Mouse (Mus musculus) large intestine, adult 2 months (tissue): ENCODE data around the gene Tpt1. TPM values are rescaled to one million over a fixed set of nuclear protein-coding genes. Genes with fewer than 3 reads are reported as not detected.
"Not testable (repeated sequence)": the region's sequence is repeated elsewhere in the genome, so short reads cannot be mapped to it uniquely, and the experiment has no call there.

ENCODE experiments used
- DNase-seq: peaks from one replicate; pipeline ENCODE4 v3.0.0-alpha.2; 2012; ENCODE audit warnings: low read depth, low spot score
- WGBS: fragments of 180-500 bp; shearing (Covaris S2); methylation state at CpG from one replicate; pipeline ENCODE4 v1.1.7; 2018; 5-methylcytosine and 5-hydroxymethylcytosine counted together
- polyA plus RNA-seq: library from polyadenylated mRNA; depleted of rRNA; stranded (reverse); fragments of >200 nt; gene quantifications from 2 replicates; pipeline ENCODE4 v1.2.3, GENCODE M21; 2012; rRNA removed

Tpt1 gene
- polyA plus RNA-seq, result 1,475 and 1,792 TPM in 2 replicates

DNA sequence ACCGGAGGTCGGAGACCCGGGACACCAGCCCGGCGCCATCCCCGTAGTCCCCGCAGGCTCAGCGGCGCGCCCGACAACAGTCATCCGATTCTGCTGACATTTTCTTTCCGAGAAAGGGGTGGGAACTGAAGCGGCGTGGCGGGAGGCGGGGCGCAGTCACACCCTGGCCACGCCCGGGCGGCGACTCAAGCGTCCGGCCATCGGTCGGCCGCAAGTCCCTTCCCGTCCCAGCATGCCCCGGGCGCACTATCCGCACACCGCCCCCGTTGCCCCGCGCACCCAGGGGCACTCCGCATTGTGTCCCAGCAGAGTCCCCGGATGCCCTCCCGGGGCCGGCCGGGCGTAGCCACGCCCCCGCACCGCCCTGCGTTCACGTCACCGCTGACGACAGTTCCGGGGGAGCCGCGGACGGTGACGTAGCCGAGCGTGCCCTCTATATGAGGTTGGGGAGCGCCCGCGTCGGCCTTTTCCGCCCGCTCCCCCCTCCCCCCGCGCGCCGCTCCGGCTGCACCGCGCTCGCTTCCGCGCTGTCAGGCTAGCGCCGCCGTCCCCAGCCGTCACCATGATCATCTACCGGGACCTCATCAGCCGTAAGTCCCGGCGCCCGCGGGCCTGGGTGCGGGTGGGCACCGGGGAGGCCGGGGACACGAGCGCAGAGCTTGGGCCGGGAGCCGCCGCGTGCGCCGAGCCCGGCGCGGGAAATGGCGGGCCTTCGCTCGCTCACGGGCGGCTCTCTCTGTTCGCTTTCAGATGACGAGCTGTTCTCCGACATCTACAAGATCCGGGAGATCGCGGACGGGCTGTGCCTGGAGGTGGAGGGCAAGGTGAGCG, at the start of gene Tpt1:
Tpt1 (plus strand) TSS at position 227 of the 831 bp plus-strand sequence.
- under 1% methylated on average over 105 of the region's 108 CpGs for WGBS
- peak; percentile 93 for DNase-seq

DNA sequence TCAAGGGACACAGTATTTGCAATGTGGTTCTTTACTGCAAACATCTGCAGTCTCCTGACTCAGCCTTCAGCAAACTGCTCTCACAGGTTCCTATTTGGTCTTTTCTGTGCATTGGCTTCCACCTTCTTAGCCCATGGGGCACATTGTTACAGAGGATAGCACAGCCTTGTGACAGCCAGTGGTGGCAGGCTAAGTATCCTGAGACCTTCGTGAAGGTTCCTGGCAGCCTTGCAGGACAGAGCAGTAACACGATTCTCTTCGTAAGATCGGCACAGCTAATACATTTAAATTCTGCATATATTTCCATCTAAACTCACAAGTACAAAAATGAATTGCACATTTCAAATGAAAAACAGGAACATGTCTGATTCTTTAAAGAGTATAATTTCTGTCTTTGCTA, 49.0 kb upstream of the Tpt1 start:
- WGBS, result 91% methylated on average over 4 of the region's 4 CpGs
- DNase-seq, result no peak

DNA sequence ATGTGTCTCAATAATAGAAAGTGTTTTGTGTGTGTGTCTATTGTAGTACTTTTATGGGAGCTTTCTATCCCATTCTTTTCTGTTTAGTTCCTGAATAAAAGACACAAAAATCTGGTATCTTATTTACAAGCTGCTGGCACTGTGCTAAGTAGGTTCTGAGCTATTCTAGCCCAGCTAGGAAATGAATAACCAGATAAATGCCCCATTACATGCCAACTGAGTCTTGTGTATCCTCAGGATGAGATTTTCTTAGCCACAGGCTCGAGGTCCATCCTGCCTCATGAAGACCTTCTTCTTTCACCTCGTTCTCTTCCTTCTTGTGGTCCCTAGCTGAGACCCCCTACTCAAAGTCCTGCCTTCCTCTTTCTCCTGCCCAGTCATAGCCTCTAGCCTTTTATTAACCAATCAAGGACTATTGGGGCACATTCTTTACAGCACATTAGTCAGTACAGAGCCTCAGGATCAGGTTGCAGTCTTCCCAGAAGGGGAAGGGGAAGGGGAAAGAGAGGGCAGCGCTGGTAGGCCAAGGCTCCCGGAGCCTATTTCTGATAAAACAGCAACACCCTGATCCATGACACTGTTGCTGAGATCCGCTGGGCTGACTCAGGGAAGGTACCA, 47.0 kb upstream of the Tpt1 start:
- DNase-seq, result no peak
- WGBS, result 49% methylated on average over 5 of the region's 5 CpGs

DNA sequence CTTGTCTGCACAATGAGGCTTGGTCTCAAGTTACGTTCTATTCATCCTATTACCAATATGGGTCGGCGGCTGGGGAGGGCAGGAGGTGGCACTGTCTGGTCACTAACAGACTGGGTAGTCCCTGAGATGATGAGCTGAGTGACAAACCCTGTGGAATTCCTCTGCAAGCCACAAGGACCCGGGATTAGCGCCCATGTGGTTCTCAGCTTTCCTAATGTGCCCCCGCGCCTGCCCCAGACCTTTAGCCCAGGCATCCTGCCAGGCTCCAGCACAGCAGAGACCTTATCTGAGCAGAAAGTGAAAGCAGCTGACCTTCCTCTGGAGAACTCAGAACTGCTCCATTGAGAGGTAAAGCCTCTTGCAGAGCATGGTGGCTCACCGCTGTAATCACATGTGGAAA, 37.1 kb upstream of the Tpt1 start:
- DNase-seq, result no peak
- 52% methylated on average over 8 of the region's 8 CpGs for WGBS

DNA sequence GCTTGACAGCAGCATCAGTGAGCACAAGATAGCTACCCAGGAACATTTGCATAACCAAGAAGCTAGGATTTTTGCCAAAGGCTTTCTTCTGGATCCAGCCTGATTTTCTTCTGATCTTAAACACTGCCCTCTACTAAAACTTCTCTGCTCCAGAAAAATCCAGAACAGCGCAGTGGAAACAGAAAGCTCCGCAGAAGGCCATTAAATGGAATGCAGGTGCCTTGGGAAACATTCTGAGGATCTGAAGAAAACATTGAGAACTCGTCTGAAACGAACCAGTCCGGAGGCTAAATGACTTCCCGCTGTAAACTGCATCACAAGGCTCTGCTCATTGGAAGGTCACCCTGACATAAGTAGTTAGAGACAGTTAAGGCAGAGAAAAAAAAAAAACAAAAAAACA, 35.0 kb upstream of the Tpt1 start:
- 75% methylated on average over 6 of the region's 6 CpGs for WGBS
- DNase-seq, result no peak

DNA sequence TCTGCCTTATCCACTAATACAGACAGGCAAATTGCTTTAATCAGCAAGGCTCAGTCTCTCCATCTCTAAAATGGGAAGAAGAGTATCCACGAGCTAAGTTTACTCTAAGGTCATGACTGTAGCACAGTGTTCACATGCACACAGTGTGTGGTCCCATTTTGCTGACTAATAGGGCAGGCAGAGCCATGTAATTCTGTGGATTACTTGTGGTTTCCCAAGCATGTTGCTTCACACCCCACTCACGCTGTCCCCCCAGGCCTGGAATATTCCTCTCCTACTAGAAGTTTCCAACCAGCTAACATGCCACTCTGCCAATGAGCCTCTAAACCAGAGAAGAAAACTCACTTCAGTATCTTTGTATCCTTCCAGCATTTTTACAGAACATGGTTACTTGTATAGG, 26.4 kb upstream of the Tpt1 start:
- WGBS, result 79% methylated on average over 2 of the region's 2 CpGs

DNA sequence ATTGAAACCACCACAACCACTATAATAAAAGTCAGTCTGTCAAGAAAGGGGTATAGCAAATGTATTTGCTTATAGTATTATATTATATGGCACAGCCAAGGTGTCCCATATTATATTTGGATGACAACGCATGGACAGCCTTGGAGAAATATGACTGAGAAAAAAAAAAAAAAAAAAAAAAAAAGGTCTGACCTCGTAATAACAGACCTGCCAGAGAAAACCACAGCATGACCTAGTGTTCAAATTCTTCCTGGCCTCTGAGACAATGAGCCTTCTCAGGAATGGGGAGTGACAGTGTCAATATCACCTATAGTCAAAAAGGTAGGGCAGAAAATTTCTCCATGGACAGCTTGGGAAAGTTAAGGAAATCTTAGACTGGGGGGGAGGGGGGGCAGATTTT, 25.6 kb upstream of the Tpt1 start:
- WGBS, result 33% methylated on average over 2 of the region's 2 CpGs
- DNase-seq, result no peak

More for the DNA sequence above, 26.4 kb upstream of the Tpt1 start:
- no peak for DNase-seq

DNA sequence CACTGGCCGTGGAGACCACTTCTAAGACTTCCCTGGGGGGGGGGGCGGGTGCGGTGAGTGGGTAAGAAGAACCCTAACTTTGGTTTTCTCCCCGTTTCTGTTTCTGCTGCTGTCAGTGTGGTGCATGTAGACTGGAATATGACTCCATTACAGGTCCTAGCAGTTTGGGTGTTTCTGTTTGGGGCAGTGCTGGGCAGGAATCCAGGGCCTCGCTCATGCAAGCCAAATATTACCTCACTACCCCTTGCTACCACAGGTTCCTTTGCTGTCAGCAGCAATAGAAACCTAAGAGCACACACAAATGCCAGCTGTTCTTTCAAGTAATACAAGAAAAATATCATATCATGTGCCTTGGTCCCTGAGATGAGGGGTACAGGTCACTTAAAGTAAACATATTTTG, 24.9 kb upstream of the Tpt1 start:
- DNase-seq, result no peak
- 49% methylated on average over 5 of the region's 5 CpGs for WGBS

DNA sequence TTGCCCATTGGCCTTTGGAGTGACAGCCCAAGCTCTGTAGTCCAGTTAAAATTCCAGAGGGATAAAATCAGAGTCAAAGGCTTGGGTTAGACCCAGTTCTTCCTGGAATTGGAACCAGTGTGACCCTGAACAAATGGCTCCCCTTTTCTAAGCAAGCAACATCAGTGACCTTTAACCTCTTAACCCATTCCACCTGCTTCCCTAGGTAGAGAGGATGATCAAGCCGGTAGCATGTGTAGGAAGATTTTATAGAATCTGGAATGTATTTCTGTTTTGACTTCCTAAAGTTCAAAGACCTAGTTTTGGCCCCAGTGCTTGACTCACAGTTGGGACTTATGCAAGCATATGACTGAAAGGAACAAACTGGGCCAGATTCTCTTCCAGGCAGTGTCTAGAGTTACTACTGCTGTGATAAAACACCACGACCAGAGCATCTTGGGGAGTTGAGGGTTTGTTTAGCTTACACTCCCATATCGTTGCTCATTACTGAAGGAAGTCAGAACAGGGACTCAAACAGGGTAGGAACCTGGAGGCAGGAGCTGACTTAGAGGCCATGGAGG, 18.0 kb upstream of the Tpt1 start:
- 49% methylated on average over 3 of the region's 3 CpGs for WGBS
- no peak for DNase-seq

DNA sequence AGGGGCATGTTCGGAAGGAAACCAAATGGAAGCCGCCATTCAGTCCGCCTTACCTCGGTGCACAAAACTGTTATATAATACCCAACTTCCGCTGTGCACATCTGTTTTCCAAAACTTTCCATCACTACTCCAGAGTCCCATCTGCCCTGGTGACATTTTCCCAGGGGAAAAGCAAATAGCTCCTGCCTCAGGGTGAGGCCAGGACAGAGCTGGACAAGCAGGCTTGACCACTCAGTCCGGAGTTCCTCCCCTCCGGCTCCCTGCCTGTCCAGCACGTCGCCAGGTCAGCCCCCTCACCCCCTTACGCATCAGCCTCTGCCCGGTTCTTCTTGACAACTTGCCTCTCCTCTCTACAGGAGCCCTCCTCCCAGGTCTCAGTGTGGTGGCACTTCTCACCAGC, 16.7 kb upstream of the Tpt1 start:
- no peak for DNase-seq
- 45% methylated on average over 11 of the region's 11 CpGs for WGBS

DNA sequence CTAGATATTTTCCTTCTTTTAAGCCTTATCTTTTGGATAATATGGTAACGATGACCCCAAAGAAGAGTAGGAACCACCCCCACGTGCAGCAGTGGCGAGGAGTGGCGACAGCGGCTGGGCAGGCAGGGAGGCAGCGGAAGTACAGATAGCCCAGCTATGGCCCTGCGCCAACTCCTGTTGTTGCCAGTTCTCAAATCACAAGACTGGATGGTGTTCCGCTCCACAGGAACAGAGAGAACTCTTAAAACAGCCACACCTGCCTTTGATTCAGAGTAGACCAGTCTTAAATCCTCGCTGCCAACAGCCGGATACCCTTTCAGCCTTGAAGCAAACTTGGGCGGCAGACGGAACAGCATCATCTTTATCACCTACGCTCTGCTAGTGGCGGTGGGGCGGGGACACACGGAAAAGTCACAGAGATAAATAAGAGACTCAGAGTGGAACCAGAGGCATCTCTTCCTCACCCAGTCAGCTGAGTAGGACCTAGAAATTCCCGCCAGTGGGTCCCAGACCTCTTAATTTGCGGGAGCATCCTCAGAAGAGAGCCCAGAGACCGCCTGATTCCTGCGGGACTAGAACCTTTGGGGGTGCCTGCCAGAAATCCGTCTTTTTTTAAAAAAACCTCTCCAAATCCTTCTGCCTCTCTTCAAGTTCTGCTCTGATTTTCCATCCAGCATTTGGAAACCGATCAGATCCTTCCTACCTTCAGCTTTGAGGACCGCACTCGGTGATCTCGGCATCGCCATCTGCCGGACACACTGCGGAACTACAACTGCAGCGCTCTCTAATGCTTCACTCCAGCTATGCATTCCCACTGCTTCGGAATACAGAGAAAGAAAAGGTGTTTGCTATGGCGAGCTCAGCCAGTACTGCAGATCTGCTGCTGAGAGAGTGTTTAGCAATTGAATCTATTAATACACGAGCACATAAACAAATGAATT, 15.8 kb upstream of the Tpt1 start:
- 2% methylated on average over 32 of the region's 32 CpGs for WGBS
- DNase-seq, result peak; percentile 70

DNA sequence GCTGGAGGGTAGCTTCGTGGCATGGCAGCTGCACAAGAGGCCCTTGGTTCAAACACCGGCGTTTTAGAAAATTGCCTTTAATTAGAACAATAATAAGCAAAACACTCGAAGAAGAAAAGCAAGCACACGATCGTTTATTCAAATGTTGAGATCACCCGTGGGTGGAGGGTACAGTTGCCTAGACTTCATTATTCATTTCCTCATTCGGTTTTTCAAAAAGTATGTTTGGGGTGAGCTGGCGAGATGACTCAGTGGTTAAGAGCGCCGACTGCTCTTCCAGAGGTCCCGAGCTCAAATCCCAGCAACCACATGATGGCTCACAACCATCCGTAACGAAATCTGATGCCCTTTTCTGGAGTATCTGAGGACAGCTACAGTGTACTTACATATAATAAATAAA, 15.1 kb upstream of the Tpt1 start:
- not testable (repeated sequence) for DNase-seq
- WGBS, result 58% methylated on average over 14 of the region's 14 CpGs

DNA sequence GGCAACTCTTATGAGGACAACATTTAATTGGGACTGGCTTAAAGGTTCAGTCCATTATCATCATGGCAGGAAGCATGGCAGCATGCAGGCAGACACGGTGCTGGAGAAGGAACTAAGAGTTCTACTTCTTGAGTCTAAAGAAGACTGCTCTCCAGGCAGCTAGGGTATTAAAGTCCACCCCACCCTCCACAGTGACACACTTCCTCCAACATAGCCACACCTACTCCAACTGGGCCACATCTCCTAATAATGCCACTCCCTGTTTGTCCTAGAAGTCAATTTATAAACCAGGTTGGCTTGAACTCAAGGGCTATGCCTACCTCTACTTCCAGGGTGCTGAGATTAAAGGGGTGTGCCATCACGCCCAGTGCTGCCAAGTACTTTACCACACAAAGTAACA, 12.9 kb upstream of the Tpt1 start:
- WGBS, result 31% methylated on average over 2 of the region's 2 CpGs
- DNase-seq, result peak; percentile 85

DNA sequence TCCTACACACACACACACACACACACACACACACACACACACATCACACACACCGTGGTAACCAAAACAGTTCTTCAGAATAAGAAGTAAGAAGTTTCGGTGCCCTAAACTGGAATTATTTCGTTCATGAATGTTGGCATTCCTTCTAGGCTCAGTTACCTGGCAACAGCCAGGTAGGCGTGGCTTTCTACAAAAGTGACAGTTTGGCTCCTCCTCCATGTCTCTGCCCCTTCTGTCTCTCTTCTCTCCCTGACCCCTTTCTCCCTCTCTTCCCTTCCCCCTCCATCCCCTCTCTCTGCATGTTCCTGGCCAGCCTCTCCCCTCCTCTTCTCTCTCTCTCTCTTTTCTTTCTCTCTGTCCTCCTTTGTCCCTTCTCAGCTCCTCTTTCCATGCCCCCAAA, 11.9 kb upstream of the Tpt1 start:
- DNase-seq, result peak; percentile 39
- WGBS, result 18% methylated on average over 4 of the region's 4 CpGs

DNA sequence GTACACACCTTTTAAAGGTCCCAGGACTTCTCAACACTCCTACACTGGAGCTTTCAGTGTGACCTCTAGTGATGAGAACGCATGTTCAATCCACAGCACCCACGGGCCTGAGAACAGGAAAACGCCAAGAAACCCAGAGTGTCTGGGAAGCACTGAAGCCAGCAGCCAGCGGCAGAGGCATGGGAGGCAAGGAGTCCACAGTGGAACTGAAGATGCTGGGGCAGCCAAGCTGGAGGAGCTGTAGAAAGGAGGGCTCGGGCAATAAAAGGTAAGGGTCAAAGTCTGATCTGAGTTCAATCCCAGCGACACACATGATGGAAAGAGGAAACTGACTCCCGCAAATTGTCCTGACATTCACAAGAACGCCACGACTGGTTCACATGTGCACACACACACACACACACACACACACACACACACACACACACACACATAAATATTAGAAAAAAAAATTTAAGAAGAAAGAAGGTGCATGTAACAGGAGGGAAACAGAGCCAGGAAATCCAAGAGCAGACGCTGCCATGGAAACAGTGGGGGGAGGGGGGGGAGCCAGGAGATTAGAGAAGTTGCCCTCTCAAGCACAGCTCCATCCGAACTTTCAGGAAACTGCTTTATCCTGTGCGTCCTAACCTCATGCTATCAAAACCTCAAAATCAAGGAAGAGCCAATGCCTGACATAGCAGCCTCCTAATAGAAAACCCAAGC, 11.2 kb upstream of the Tpt1 start:
- 2% methylated on average over 12 of the region's 12 CpGs for WGBS
- DNase-seq, result peak; percentile 64

DNA sequence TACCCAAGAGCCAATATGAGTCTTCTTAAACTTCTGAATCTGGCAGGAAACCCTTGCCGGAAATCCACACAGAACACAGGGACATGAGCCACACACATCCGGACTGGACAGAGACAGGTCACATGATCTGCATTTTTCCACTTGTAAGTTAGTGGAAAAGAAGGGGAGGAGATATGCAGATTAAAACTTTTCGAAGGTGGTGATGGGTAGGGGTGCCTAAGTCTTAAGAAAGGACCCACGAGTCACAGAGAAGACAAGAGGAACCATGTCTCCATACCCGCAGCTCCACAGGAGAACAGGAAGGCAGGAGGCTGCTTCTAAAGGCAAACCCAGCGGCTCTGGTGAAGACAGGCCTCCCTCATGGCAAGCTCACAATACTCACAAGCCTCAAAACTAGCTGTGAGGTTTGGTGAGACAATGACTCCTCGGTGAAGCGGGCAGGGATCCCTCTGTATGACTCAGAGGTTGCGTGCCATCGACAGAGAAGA, 10.6 kb upstream of the Tpt1 start:
- DNase-seq, result peak; percentile 85
- 0% methylated on average over 10 of the region's 10 CpGs for WGBS

DNA sequence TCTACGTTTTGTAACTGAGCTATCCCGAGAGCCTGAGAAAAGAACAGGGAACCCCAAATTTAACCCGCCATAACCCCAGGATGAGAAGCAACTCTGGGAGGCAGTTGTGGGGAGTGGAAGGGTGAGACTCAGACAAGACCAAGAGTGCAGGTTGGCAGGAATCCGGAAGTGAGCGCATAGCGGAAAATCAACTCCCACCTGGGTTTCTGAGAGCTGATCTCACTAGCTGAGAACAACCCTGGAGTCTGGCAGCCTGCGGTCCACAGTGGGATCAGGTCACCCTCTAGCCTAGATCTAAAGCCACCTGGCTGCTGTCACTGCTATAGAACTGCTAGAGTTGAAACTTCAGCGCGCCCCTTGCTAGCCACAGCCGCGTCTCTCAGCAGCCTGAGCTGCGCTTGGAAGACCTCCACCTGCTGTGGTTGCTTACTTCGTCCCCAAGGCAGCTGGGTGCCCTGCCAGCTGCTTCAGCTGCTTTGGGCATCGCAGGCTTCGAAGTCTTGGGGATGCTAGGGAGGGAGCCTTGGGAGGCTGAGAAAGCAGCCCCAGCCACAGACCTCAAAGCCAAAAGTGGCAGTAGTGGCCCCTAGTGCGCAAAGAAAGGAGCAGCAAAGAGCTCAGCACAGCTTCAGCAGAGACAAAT, 10.0 kb upstream of the Tpt1 start:
- no peak for DNase-seq
- under 1% methylated on average over 16 of the region's 16 CpGs for WGBS

DNA sequence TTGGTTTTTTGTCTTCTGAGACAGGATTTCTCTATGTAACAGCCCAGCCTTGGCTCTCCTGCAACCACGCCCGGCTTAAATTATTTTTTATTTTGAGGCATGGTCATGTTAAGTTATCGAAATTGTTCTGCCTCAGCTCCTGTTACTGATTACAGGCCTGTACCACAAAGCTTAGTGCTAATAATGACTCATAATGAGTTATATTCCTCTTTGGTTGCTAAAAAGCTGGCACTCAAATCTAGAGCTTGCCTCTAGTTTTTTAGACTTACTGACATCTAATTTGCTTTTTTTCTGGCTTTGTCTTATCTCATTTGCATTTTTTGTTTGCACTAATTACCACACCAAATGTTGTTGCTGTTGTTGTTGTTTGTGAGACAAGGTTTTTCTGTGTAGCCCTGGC, 8.3 kb upstream of the Tpt1 start:
- no peak for DNase-seq
- 75% methylated on average over 3 of the region's 3 CpGs for WGBS
